Mouse (Mus musculus): ENCODE measurements around the gene Gsdma3.

Gene Gsdma3

GRCm38 (mm10) chr11:98625611-98626410 is at the start of gene Gsdma3, which contains the start of gene Gm12355:
Gsdma3 (plus strand) TSS chr11:98626360.
Gm12355 (minus strand) TSS chr11:98625661.
- DNase-seq (ENCODE audit: low spot score) = no peak

- DNase-seq (ENCODE audit: low spot score) = no peak
These were observed 48.4 kb upstream of the Gsdma3 start for GRCm38 (mm10) chr11:98577776-98578175.

- DNase-seq (ENCODE audit: low spot score) = peak; percentile 72
These were observed 45.6 kb upstream of the Gsdma3 start for GRCm38 (mm10) chr11:98580301-98581121.

GRCm38 (mm10) chr11:98581286-98582029 is 44.7 kb upstream of the Gsdma3 start:
- DNase-seq (ENCODE audit: low spot score) = no peak

- peak; percentile 49 for DNase-seq (ENCODE audit: low spot score)
These were observed 44.2 kb upstream of the Gsdma3 start for GRCm38 (mm10) chr11:98582030-98582388.

- DNase-seq (ENCODE audit: low spot score) = peak; percentile 67
These were observed 43.5 kb upstream of the Gsdma3 start for GRCm38 (mm10) chr11:98582551-98583264.

- DNase-seq (ENCODE audit: low spot score) = no peak
These were observed 43.0 kb upstream of the Gsdma3 start for GRCm38 (mm10) chr11:98583265-98583552.

GRCm38 (mm10) chr11:98583571-98583970 is 42.6 kb upstream of the Gsdma3 start:
- no peak for DNase-seq (ENCODE audit: low spot score)

- DNase-seq (ENCODE audit: low spot score) = no peak
These were observed 42.0 kb upstream of the Gsdma3 start for GRCm38 (mm10) chr11:98584146-98584545.

GRCm38 (mm10) chr11:98584629-98585177 is 41.5 kb upstream of the Gsdma3 start:
- no peak for DNase-seq (ENCODE audit: low spot score)

GRCm38 (mm10) chr11:98586087-98586891 is 39.9 kb upstream of the Gsdma3 start:
- DNase-seq (ENCODE audit: low spot score) = no peak

- peak; percentile 95 for DNase-seq (ENCODE audit: low spot score)
These were observed 39.1 kb upstream of the Gsdma3 start, which contains the start of gene Ormdl3 for GRCm38 (mm10) chr11:98586892-98587563. Ormdl3 (minus strand) TSS chr11:98587368.

GRCm38 (mm10) chr11:98587684-98588546 is 38.2 kb upstream of the Gsdma3 start:
- DNase-seq (ENCODE audit: low spot score) = peak; percentile 75

GRCm38 (mm10) chr11:98588833-98589281 is 37.3 kb upstream of the Gsdma3 start:
- no peak for DNase-seq (ENCODE audit: low spot score)

- no peak for DNase-seq (ENCODE audit: low spot score)
These were observed 36.9 kb upstream of the Gsdma3 start for GRCm38 (mm10) chr11:98589306-98589705.

GRCm38 (mm10) chr11:98590548-98591445 is 35.4 kb upstream of the Gsdma3 start:
- DNase-seq (ENCODE audit: low spot score) = no peak

- DNase-seq (ENCODE audit: low spot score) = no peak
These were observed 31.1 kb upstream of the Gsdma3 start for GRCm38 (mm10) chr11:98595021-98595420.

- DNase-seq (ENCODE audit: low spot score) = no peak
These were observed 30.7 kb upstream of the Gsdma3 start for GRCm38 (mm10) chr11:98595473-98595872.
